Comparison of ENCODE assay signal across 7 mouse cellular contexts in genomic region chr8:69900895-69901451, GRCm38 (mm10). TPM values are rescaled to one million over a fixed set of nuclear protein-coding genes. Genes with fewer than 3 reads are reported as not detected.
DNase-seq lines count a peak whose midpoint lies in the region; ATAC-seq and TF ChIP-seq lines count a peak whose summit lies in the region.

No protein-coding gene starts in this region.

- no peaks in the 10 kb centered on the region for H3K27me3 ChIP-seq in lung, embryonic 16.5 days (ENCODE audit: control insufficient read depth, insufficient read depth, low read depth, low read length)
- no peaks in the 10 kb centered on the region for H3K27me3 ChIP-seq in embryonic facial prominence, embryonic 15.5 days
- H3K27me3 ChIP-seq in kidney, embryonic 16.5 days (ENCODE audit: insufficient read depth, low read length), result no peaks in the 10 kb centered on the region
- no peaks in the 10 kb centered on the region for H3K27me3 ChIP-seq in small intestine, adult 2 months (ENCODE audit: control insufficient read depth, insufficient read depth, low read length)

- H3K9ac ChIP-seq in lung, embryonic 16.5 days (ENCODE audit: low read length), result peak overlapping the region; percentile 85
- peak overlapping the region; percentile 66 for H3K9ac ChIP-seq in embryonic facial prominence, embryonic 15.5 days
- H3K9ac ChIP-seq in kidney, embryonic 16.5 days (replicated peaks; ENCODE audit: low read length), result peak overlapping the region; percentile 87

- 14% methylated on average over 12 of the region's 12 CpGs for WGBS in lung, embryonic 16.5 days
- 14% methylated on average over 12 of the region's 12 CpGs for WGBS in embryonic facial prominence, embryonic 15.5 days
- 14% methylated on average over 12 of the region's 12 CpGs for WGBS in kidney, embryonic 16.5 days
- WGBS in small intestine, adult 2 months, result 9% methylated on average over 12 of the region's 12 CpGs

- H3K36me3 ChIP-seq in lung, embryonic 16.5 days (ENCODE audit: control insufficient read depth, insufficient read depth, low read length), result no peaks in the 10 kb centered on the region
- peaks cover 14% of the 10 kb centered on the region; the same call in 1 of the 2 replicates for H3K36me3 ChIP-seq in embryonic facial prominence, embryonic 15.5 days
- H3K36me3 ChIP-seq in kidney, embryonic 16.5 days (ENCODE audit: insufficient read depth, low read length), result peaks cover 11% of the 10 kb centered on the region; the same call in 1 of the 2 replicates
- H3K36me3 ChIP-seq in small intestine, adult 2 months (ENCODE audit: control insufficient read depth, insufficient read depth, low read length), result peaks cover 4% of the 10 kb centered on the region; the same call in 1 of the 2 replicates

- H3K4me3 ChIP-seq in lung, embryonic 16.5 days (ENCODE audit: low read length), result peak overlapping the region; percentile 82
- H3K4me3 ChIP-seq in embryonic facial prominence, embryonic 15.5 days (replicated peaks), result peak overlapping the region; percentile 79
- peak overlapping the region; percentile 83 for H3K4me3 ChIP-seq in kidney, embryonic 16.5 days (ENCODE audit: low read length)
- H3K4me3 ChIP-seq in small intestine, adult 2 months (ENCODE audit: low read depth, low read length), result peak overlapping the region; percentile 90

- ATAC-seq in lung, embryonic 16.5 days (ENCODE audit: low read depth), result no peak
- ATAC-seq in embryonic facial prominence, embryonic 15.5 days (ENCODE audit: insufficient number of reproducible peaks, low FRiP score, low TSS enrichment, low read depth), result no peak
- ATAC-seq in kidney, embryonic 16.5 days (ENCODE audit: low FRiP score, low TSS enrichment), result no peak
- no peak for ATAC-seq in granulocyte monocyte progenitor cell, adult 5-6 weeks (replicated peaks; ENCODE audit: poor library complexity, severe bottlenecking)

- TF ChIP-seq POLR2A in small intestine, adult 2 months (IDR thresholded peaks at IDR 0.05; ENCODE audit: low read depth, low read length), result no peak

- no peaks in the 10 kb centered on the region for H3K9me3 ChIP-seq in lung, embryonic 16.5 days (ENCODE audit: control insufficient read depth, low read length)
- H3K9me3 ChIP-seq in embryonic facial prominence, embryonic 15.5 days (replicated peaks), result no peaks in the 10 kb centered on the region
- H3K9me3 ChIP-seq in kidney, embryonic 16.5 days (ENCODE audit: low read length), result no peaks in the 10 kb centered on the region

- no peak for DNase-seq in lung, postnatal 25 days (ENCODE audit: low spot score)
- no peak for DNase-seq in urinary bladder, postnatal 36 days (ENCODE audit: low spot score in 2 of 2)

- no peak for TF ChIP-seq CTCF in small intestine, adult 2 months (IDR thresholded peaks at IDR 0.05; ENCODE audit: extremely low read depth, insufficient read length, insufficient replicate concordance, low read depth, low read length)

- H3K27ac ChIP-seq in lung, embryonic 16.5 days (ENCODE audit: low read length), result peak overlapping the region; percentile 97
- peak overlapping the region; percentile 96 for H3K27ac ChIP-seq in embryonic facial prominence, embryonic 15.5 days (replicated peaks)
- peak overlapping the region; percentile 94 for H3K27ac ChIP-seq in kidney, embryonic 16.5 days (ENCODE audit: low read length)
- peak overlapping the region; percentile 86 for H3K27ac ChIP-seq in small intestine, adult 2 months (ENCODE audit: insufficient read depth, low read depth, low read length)

- peaks cover 22% of the 10 kb centered on the region for H3K4me1 ChIP-seq in lung, embryonic 16.5 days (replicated peaks; ENCODE audit: control insufficient read depth, insufficient read depth, low read length)
- peaks cover 43% of the 10 kb centered on the region for H3K4me1 ChIP-seq in embryonic facial prominence, embryonic 15.5 days
- H3K4me1 ChIP-seq in kidney, embryonic 16.5 days (ENCODE audit: insufficient read depth, low read length), result peaks cover 39% of the 10 kb centered on the region
- peaks cover 18% of the 10 kb centered on the region for H3K4me1 ChIP-seq in small intestine, adult 2 months (ENCODE audit: control insufficient read depth, insufficient read depth, insufficient read length, low read length)

- peak overlapping the region; percentile 98 for H3K4me2 ChIP-seq in lung, embryonic 16.5 days (ENCODE audit: low read depth, low read length)
- H3K4me2 ChIP-seq in embryonic facial prominence, embryonic 15.5 days (replicated peaks), result peak overlapping the region; percentile 95
- H3K4me2 ChIP-seq in kidney, embryonic 16.5 days (replicated peaks; ENCODE audit: low read depth, low read length), result peak overlapping the region; percentile 88

RNA-seq across cellular contexts. Expression of gene Tssk6, which starts 1.0 kb away (rescaled TPM):
- 2.0 and 2.7 TPM in 2 replicates for polyA plus RNA-seq in lung, embryonic 16.5 days (2015; fragmentation: Nextera tagmentation; extraction: Ambion mirVana)
- polyA plus RNA-seq in embryonic facial prominence, embryonic 15.5 days (2015; fragmentation: Nextera tagmentation; extraction: Ambion mirVana), result 3.6 and 4.0 TPM in 2 replicates
- polyA plus RNA-seq in kidney, embryonic 16.5 days (2015; fragmentation: Nextera tagmentation; extraction: Ambion mirVana), result 3.8 and 3.9 TPM in 2 replicates
- 0.98 and 1.9 TPM in 2 replicates for polyA plus RNA-seq in small intestine, adult 2 months (2012; rRNA removed)
- 0.73 TPM in 1 of 2 replicates, not detected in the other for total RNA-seq in granulocyte monocyte progenitor cell, adult 5-6 weeks (2014; fragmentation: Nextera tagmentation)
- 1.5 and 2.5 TPM in 2 replicates for total RNA-seq in granulocyte monocyte progenitor cell, adult 5-6 weeks (2017)

RNA-seq across cellular contexts. Expression of gene Ndufa13, which starts 1.4 kb away (rescaled TPM):
- polyA plus RNA-seq in lung, embryonic 16.5 days (2015; fragmentation: Nextera tagmentation; extraction: Ambion mirVana), result 176 and 179 TPM in 2 replicates
- 178 and 188 TPM in 2 replicates for polyA plus RNA-seq in embryonic facial prominence, embryonic 15.5 days (2015; fragmentation: Nextera tagmentation; extraction: Ambion mirVana)
- 197 and 199 TPM in 2 replicates for polyA plus RNA-seq in kidney, embryonic 16.5 days (2015; fragmentation: Nextera tagmentation; extraction: Ambion mirVana)
- 88.6 and 149 TPM in 2 replicates for polyA plus RNA-seq in small intestine, adult 2 months (2012; rRNA removed)
- total RNA-seq in granulocyte monocyte progenitor cell, adult 5-6 weeks (2014; fragmentation: Nextera tagmentation), result 76.7 and 98.5 TPM in 2 replicates
- total RNA-seq in granulocyte monocyte progenitor cell, adult 5-6 weeks (2017), result 107 and 110 TPM in 2 replicates

RNA-seq across cellular contexts. Expression of gene Yjefn3, which starts 1.5 kb away (rescaled TPM):
- 4.0 and 4.1 TPM in 2 replicates for polyA plus RNA-seq in lung, embryonic 16.5 days (2015; fragmentation: Nextera tagmentation; extraction: Ambion mirVana)
- polyA plus RNA-seq in embryonic facial prominence, embryonic 15.5 days (2015; fragmentation: Nextera tagmentation; extraction: Ambion mirVana), result 4.0 and 5.3 TPM in 2 replicates
- polyA plus RNA-seq in kidney, embryonic 16.5 days (2015; fragmentation: Nextera tagmentation; extraction: Ambion mirVana), result 3.1 and 5.0 TPM in 2 replicates
- polyA plus RNA-seq in small intestine, adult 2 months (2012; rRNA removed), result 4.6 and 4.8 TPM in 2 replicates
- 2.7 TPM in 1 of 2 replicates, not detected in the other for total RNA-seq in granulocyte monocyte progenitor cell, adult 5-6 weeks (2014; fragmentation: Nextera tagmentation)
- total RNA-seq in granulocyte monocyte progenitor cell, adult 5-6 weeks (2017), result not detected in 2 replicates

RNA-seq across cellular contexts. Expression of gene Cilp2, which starts 13.5 kb away (rescaled TPM):
- polyA plus RNA-seq in lung, embryonic 16.5 days (2015; fragmentation: Nextera tagmentation; extraction: Ambion mirVana), result 0.26 and 0.30 TPM in 2 replicates
- 1.1 and 1.2 TPM in 2 replicates for polyA plus RNA-seq in embryonic facial prominence, embryonic 15.5 days (2015; fragmentation: Nextera tagmentation; extraction: Ambion mirVana)
- polyA plus RNA-seq in kidney, embryonic 16.5 days (2015; fragmentation: Nextera tagmentation; extraction: Ambion mirVana), result 0.94 and 0.99 TPM in 2 replicates
- 0.03 and 0.20 TPM in 2 replicates for polyA plus RNA-seq in small intestine, adult 2 months (2012; rRNA removed)
- not detected in 2 replicates for total RNA-seq in granulocyte monocyte progenitor cell, adult 5-6 weeks (2014; fragmentation: Nextera tagmentation)
- total RNA-seq in granulocyte monocyte progenitor cell, adult 5-6 weeks (2017), result not detected in 2 replicates
